Comparison of ENCODE assay signal across 15 mouse cellular contexts in the genomic region with DNA sequence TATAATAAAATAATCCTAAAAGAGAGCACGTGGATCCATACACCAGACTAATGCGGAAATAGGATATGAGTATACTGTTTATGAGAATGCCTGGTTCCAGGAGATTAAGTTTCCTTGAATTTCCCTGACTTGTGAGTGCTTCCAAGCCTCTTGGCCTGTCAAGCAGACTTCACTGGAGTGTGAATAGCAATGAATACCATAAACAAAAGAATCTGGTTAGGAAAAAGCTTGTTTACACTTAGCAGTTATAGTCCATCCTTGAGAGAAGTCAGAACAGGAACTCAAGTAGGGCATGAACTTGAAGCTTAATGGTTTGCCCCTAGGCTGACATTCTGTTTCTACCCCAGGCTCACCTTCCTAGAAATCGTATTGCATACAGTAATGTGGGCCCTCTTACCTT.
"Had no signal": no experiment of that assay in that cellular context is flagged by ENCODE, and none has a peak within 500 bp of the region (broad histone marks: within the 10 kb centered on the region; RNA-seq: fewer than 3 reads in every experiment).

No protein-coding gene starts in this region.

- ATAC-seq: liver, postnatal 0 days; lung, postnatal 0 days; midbrain, embryonic 13.5 days; midbrain, embryonic 15.5 days had no signal

- H3K27me3 ChIP-seq: lung, embryonic 15.5 days; megakaryocyte, embryonic 14.5 days; midbrain, embryonic 13.5 days; midbrain, embryonic 15.5 days; neural tube, embryonic 12.5 days had no signal

- DNase-seq: liver, postnatal 0 days; lung, adult 2 months; lung, postnatal 14 days; lung, postnatal 36 days; right cerebral cortex, postnatal 14 days; spleen, adult 18-20 months; thymus, adult 2 months; thymus, postnatal 25 days; thymus, postnatal 4 days had no signal
